Mouse (Mus musculus) regulatory T cell (primary cell): Measurements from ENCODE around the gene Plxnb2.

ENCODE experiments used
- in situ Hi-C: fragments of 300-600 bp; cut with MboI, MseI; formaldehyde crosslinking; loops from one replicate; pipeline ENCODE4 v1.15.1; 2025; ENCODE audit warnings: high pct_unique_total_duplicates

Plxnb2 gene

GRCm38 (mm10) chr15:89180571-89181229, at the start of gene Plxnb2:
Gene Plxnb2 (minus strand): TSS chr15:89180788.
- in situ Hi-C loops: no loop called here

DNA sequence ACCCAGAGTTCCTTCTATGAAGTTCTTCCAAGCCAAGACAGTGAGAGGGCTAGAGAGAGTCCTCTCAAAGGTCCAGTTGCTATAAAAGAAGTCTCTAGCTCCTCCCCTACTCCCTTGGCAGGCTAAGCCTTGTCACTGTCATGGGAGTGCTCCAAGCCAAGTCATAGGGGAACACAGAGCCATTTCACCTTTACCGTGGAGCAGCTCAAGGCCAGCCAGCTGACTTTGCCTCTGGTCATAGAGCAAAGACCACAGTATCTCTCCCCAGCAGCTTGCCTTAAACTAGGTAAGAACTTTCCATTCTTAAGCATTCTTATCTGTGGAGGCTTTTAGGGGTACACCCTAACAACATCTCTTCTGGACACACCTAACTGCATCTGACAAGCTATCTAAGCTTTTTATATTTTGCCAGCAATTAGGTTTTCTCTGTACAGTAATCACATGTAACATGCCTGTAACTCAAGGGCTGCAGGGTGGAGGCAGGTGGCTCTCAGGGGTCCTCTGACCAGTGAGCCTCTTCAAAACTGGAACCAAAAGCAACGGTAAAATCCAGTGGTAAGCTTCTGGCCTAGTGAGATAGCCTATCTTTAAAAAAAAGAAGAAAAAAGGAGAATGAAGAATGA, 35.1 kb upstream of the Plxnb2 start:
- in situ Hi-C loops: no loop called here

- in situ Hi-C loops: no loop called here
Observed at GRCm38 (mm10) chr15:89214953-89215352, 34.4 kb upstream of the Plxnb2 start.

GRCm38 (mm10) chr15:89213517-89213916, 32.9 kb upstream of the Plxnb2 start:
- in situ Hi-C loops: no loop called here

- in situ Hi-C loops: no loop called here
Observed at GRCm38 (mm10) chr15:89212495-89212894, 31.9 kb upstream of the Plxnb2 start.

DNA sequence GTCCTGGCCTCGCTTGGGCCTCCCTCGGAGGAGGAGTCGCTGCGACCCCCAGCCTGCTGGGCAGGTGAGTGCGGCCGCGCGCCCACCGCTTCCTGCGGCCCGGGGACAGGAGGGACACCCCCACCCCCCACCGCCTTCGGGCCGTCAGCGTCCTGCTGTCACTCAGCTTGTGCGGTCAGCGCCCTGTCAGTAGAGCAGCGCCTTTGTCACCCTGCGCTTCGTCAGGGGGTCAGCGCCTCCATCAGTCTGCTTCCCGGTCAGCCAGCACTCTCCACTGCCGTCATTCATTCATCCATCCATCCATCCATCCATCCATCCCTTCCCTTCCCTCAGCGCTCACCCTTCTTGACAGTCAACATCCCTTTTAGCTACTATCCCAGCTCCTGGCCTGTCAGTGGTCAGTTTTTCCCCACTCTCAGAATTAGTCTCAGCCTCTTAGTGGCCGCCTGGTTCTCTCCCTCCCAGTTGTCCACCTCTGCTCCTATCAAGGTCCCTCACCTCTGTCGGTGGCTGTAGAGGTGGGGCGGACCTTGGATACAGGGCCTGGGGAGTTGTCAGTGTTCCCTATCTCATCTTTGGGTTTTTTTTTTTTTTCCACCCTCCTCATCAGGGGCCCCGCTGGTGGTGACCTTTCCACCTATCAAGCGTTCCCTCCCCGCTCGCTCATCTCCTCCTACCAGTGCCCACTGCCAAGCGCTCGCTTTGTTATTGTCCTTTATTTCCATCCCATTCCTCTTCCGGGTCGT, 31.3 kb upstream of the Plxnb2 start:
- in situ Hi-C loops: no loop called here

DNA sequence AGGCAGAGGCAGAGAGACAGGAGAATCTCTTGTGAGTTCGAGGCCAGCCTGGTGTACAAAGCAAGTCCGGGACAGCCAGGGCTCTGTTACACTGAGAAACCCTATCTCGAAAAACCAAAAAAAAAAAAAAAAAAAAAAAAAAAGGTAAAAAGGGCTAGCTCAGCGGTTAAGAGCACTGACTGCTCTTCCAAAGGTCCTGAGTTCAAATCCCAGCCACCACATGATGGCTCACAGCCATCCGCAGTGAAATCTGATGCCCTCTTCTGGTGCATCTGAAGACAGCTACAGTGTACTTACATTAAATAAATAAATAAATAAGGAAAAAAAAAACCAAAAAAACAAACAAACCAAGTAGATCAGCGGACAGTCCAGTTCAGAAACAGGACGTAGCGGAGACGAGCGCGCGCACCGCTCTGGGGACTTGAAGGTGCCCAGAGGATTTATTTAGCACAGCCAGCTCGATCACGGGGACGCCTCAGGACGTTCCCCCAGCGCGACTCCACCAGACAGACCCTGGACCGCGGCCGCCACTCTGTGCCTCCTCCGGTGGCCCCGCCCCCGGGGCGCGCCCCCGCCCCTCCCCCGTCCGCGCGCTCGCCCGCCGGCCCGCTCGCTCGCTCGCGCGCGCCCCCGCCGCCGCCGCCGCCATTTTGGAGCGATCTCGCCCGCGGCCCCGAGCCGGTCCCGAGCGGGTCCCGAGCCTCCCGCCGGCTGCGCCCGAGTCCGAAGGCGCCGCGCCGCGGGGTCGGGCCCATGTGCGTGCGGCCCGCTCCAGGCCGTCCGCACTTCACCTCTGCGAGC, 30.5 kb upstream of the Plxnb2 start, which contains the start of gene Ppp6r2:
TSS of gene Ppp6r2 (plus strand) at position 639 of the 801 bp plus-strand sequence.
- in situ Hi-C loops: no loop called here

- in situ Hi-C loops: no loop called here
Observed at GRCm38 (mm10) chr15:89209886-89210761, 29.5 kb upstream of the Plxnb2 start.

DNA sequence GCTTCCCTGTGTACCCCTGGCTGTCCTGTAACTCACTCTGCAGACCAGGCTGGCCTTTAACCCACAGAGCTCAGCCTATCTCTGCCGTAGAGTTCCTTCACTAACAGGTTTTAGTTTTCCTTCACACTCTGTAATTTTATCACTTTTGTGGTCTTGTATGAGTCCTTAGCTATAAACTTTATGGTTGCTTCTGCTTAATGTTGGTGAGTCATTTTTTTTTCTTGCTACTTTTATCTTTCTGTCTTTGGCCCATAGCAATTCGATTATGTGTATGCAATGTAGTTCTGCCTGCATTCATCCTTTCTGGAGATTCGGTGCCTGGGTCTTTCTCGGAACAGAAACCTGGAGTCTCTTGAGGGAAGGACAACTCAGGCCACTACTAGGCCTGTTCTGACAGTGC, 26.9 kb upstream of the Plxnb2 start:
- in situ Hi-C loops: no loop called here

- in situ Hi-C loops: loop anchor here (5.0 to 10.0 kb wide), 2 partner anchors 50 to 1028 kb away; partner anchors contain the start of genes Alg10b and Mapk11
Observed at GRCm38 (mm10) chr15:89197056-89197455, 16.5 kb upstream of the Plxnb2 start.

GRCm38 (mm10) chr15:89196313-89196706, 15.7 kb upstream of the Plxnb2 start, which contains the start of gene Dennd6b:
Gene Dennd6b (minus strand): TSS chr15:89196496.
- in situ Hi-C loops: loop anchor here (5.0 to 10.0 kb wide), 2 partner anchors 49 to 1028 kb away; partner anchors contain the start of genes Alg10b and Mapk11

GRCm38 (mm10) chr15:89195690-89196312, 15.2 kb upstream of the Plxnb2 start:
- in situ Hi-C loops: loop anchor here (5.0 to 10.0 kb wide), 2 partner anchors 48 to 1029 kb away; partner anchors contain the start of genes Alg10b and Mapk11

DNA sequence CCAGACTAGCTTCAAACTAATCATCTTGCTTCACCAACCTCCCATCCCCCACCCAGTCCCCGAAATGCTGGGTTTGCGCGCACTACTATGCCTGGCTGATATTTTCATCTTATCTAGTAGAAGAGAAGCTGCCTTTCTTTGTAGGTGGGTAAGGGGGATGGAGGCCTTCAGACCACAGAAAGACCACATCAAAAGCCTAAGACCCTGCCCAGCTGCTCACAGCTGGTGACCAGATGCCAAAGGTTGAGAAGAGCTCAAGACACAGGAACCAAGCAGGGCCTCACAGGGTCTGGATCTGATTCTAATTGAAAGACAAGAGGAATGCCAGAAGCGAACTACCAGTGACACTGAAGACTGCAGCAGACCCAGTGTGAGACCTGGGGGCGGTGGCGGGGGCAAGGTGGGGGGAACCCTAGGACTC, 14.7 kb upstream of the Plxnb2 start:
- in situ Hi-C loops: loop anchor here (5.0 to 10.0 kb wide), 2 partner anchors 48 to 1030 kb away; partner anchors contain the start of genes Alg10b and Mapk11

- in situ Hi-C loops: no loop called here
Observed at GRCm38 (mm10) chr15:89184937-89185227, 4.3 kb upstream of the Plxnb2 start.

GRCm38 (mm10) chr15:89184141-89184936, 3.8 kb upstream of the Plxnb2 start:
- in situ Hi-C loops: no loop called here

GRCm38 (mm10) chr15:89182842-89183241, 2.3 kb upstream of the Plxnb2 start:
- in situ Hi-C loops: no loop called here

- in situ Hi-C loops: no loop called here
Observed at GRCm38 (mm10) chr15:89182328-89182741, 1.7 kb upstream of the Plxnb2 start.

DNA sequence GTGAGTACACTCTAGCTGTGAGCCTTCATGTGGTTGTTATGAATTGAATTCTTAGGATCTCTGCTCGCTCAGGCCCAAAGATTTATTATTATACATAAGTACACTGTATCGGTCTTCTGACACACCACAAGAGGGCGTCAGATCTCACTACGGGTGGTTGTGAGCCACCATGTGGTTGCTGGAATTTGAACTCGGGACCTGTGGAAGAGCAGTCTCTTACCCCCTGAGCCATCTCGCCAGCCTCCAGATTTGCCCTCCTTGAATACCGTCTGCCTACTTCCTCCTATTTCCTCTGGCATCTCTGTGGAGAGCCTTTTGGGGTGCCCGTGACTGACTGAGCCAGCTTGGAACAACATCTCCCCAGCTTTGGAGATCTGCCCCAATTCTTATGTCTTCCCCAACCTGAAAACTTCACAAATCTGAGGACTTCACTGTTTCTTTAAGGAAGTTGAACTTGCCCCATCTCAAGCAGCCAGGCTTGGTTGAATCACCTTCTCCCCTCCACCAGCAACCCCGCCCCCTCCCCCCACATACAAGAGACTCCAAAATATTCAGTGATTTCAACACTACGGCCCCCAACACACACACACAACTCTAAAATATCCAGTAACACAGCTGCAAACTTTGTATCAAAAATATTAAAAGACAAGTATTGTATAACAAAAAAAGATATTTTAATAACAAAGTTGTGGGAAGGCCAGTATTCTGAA, 1.1 kb upstream of the Plxnb2 start:
- in situ Hi-C loops: no loop called here
